Mouse (Mus musculus) heart, adult 18-20 months (tissue): ENCODE measurements at regions not wholly inside any gene's neighbourhood (a gene's known extent, or its start where the extent isn't known, plus 50 kb on each side); places are given as distances from the start of the nearest gene placed in this dataset.

Experiments used
- DNase-seq, 2 experiments: peaks; one replicate each; pipeline ENCODE4 v3.0.0; 2021 to 2022; ENCODE audit warnings: mixed read lengths in 1 of 2

DNA sequence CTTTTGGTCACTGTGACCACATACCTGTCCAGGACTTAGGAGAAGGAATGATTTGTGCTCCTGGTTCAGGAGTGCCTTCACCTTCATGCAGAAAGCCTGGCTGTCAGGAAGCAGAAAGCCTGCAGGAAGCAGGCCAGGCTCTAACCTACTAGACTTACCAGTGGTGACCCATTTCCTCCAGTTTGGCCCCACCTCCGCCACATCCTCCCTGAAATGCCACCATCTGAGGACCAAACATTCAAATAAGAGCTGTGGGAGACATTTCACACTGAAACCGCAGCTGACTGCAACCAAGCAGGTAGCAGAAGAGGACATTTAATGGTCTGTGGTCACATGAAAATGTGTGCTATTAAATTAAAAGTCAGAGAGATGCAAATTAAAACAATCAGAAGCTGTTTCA, 50.3 kb upstream of the Armc2 start:
- DNase-seq, result no peak
